Mouse (Mus musculus): ENCODE measurements around the gene Gm11938.
"Not testable (repeated sequence)": the region's sequence is repeated elsewhere in the genome, so short reads cannot be mapped to it uniquely, and the experiment has no call there.

Gm11938 gene

GRCm38 (mm10) chr11:99603208-99603607, at the start of gene Gm11938:
Gene Gm11938, minus strand, starts transcription at chr11:99603308.
- DNase-seq = not testable (repeated sequence)

- no peak for DNase-seq
These were observed 47.0 kb upstream of the Gm11938 start, which contains the start of gene Gm11555 for GRCm38 (mm10) chr11:99650136-99650535. Gene Gm11555, minus strand, starts transcription at chr11:99650236.

GRCm38 (mm10) chr11:99646444-99646843, 43.3 kb upstream of the Gm11938 start:
- no peak for DNase-seq

GRCm38 (mm10) chr11:99644351-99644750, 41.2 kb upstream of the Gm11938 start:
- no peak for DNase-seq

- not testable (repeated sequence) for DNase-seq
These were observed 40.6 kb upstream of the Gm11938 start, which contains the start of gene Krtap4-7 for GRCm38 (mm10) chr11:99643635-99644139. Gene Krtap4-7, minus strand, starts transcription at chr11:99644089.

- DNase-seq = no peak
These were observed 37.8 kb upstream of the Gm11938 start for GRCm38 (mm10) chr11:99640926-99641325.

GRCm38 (mm10) chr11:99637086-99637485, 34.0 kb upstream of the Gm11938 start:
- no peak for DNase-seq

- DNase-seq = no peak
These were observed 31.6 kb upstream of the Gm11938 start, which contains the start of gene Krtap4-2 for GRCm38 (mm10) chr11:99634653-99635134. Gene Krtap4-2, minus strand, starts transcription at chr11:99635084.

GRCm38 (mm10) chr11:99633293-99633692, 30.2 kb upstream of the Gm11938 start:
- no peak for DNase-seq

GRCm38 (mm10) chr11:99630890-99631289, 27.8 kb upstream of the Gm11938 start:
- no peak for DNase-seq

- no peak for DNase-seq
These were observed 25.0 kb upstream of the Gm11938 start, which contains the start of gene Krtap4-1 for GRCm38 (mm10) chr11:99628138-99628537. Gene Krtap4-1, minus strand, starts transcription at chr11:99628238.

GRCm38 (mm10) chr11:99620335-99620734, 17.2 kb upstream of the Gm11938 start, which contains the start of gene Gm11562:
Gene Gm11562, minus strand, starts transcription at chr11:99620435.
- no peak for DNase-seq

- no peak for DNase-seq
These were observed 11.8 kb upstream of the Gm11938 start, which contains the start of gene Krtap2-4 for GRCm38 (mm10) chr11:99614796-99615363. Gene Krtap2-4, minus strand, starts transcription at chr11:99614846.

GRCm38 (mm10) chr11:99610089-99610488, 7.0 kb upstream of the Gm11938 start, which contains the start of gene Gm11937:
Gene Gm11937, minus strand, starts transcription at chr11:99610189.
- DNase-seq = not testable (repeated sequence)

- no peak for DNase-seq
These were observed 6.0 kb upstream of the Gm11938 start for GRCm38 (mm10) chr11:99609126-99609525.

- DNase-seq = not testable (repeated sequence)
These were observed 5.4 kb downstream of the Gm11938 start, which contains the start of gene Krtap9-3 for GRCm38 (mm10) chr11:99597742-99598141. Gene Krtap9-3, minus strand, starts transcription at chr11:99598105.

GRCm38 (mm10) chr11:99590981-99591380, 12.1 kb downstream of the Gm11938 start, which contains the start of gene Krtap1-3:
Gene Krtap1-3, minus strand, starts transcription at chr11:99591339.
- no peak for DNase-seq

GRCm38 (mm10) chr11:99585096-99585495, 18.0 kb downstream of the Gm11938 start:
- DNase-seq = no peak

- DNase-seq = no peak
These were observed 19.8 kb downstream of the Gm11938 start, which contains the start of gene Krtap1-4 for GRCm38 (mm10) chr11:99583245-99583704. Gene Krtap1-4, minus strand, starts transcription at chr11:99583654.

- no peak for DNase-seq
These were observed 21.5 kb downstream of the Gm11938 start for GRCm38 (mm10) chr11:99581564-99581963.

- no peak for DNase-seq
These were observed 22.1 kb downstream of the Gm11938 start for GRCm38 (mm10) chr11:99581051-99581450.

GRCm38 (mm10) chr11:99580636-99581035, 22.5 kb downstream of the Gm11938 start, which contains the start of gene Krtap1-5:
Gene Krtap1-5, minus strand, starts transcription at chr11:99581016.
- DNase-seq = no peak

- DNase-seq = peak; percentile 86
These were observed 29.0 kb downstream of the Gm11938 start for GRCm38 (mm10) chr11:99574106-99574505.

GRCm38 (mm10) chr11:99573164-99573563, 29.9 kb downstream of the Gm11938 start:
- no peak for DNase-seq
